Mouse (Mus musculus): ENCODE results near the gene Urod. TPM values are rescaled to one million over a fixed set of nuclear protein-coding genes. Genes with fewer than 3 reads are reported as not detected.
A peak's percentile ranks its signal among the peaks of the same experiment; 100 is the strongest.

The Urod gene
- 107 and 114 TPM in 2 replicates for polyA plus RNA-seq (2012; rRNA removed)

DNA sequence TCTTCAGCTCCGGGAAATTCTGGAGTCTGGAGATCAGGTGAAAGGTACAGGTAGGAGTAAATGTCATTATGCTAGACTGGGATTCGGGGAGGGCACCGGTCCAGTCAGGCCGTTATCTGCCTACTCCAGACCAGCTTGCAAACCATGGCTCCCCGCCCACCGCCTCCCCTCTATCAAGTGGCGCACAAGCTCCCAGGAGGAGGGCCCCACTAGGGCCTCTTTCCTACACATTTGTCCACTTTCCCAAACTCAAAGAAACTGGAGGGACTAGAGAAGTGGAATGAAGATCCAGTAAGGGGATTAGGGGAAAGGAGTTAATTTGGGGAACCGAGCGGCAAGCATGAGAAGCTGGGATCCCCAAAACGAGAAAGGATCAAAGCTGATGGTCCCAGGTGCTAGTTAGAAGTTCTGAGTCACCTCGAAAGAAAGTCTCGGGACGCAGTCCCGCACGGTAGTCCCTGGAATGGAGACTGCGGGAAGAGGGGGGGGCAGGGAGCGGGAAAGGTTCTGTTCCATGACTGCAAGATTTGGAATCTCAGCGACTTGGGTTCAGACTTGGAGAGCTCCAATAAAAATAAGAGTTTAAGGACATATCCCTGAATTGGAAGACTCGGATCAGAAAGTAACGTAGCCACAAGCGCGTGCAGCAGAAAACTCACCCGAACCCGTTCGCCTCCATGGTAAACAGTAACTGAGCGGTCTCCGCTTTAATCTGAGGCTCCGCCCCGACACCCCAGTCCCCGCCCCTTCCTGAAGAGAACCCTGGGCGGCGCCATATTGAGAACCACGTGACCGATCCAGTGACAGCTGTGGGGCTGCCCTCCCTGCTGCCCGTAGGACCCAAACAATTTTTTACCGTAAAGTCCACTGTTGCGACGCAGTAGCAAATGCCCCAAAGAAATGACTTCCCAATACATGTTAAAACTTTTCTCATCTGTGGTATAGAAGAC, at the start of gene Urod:
Gene Urod, minus strand, starts transcription at position 742 of the 950 bp plus-strand sequence.
- Histone ChIP-seq H3K27ac (ENCODE audit: insufficient read depth, low read depth, low read length) (peak within 1 kb of the TSS; percentile 84), H3K36me3 (ENCODE audit: control insufficient read depth, insufficient read depth, low read length) (no peaks in the 10 kb centered on the region), H3K27me3 (replicated peaks; ENCODE audit: control insufficient read depth, insufficient read depth, low read length) (no peaks in the 10 kb centered on the region), H3K4me1 (ENCODE audit: control insufficient read depth, insufficient read depth, low read length) (peaks cover 13% of the 10 kb centered on the region; the same call in 1 of the 2 replicates), H3K4me3 (ENCODE audit: insufficient read depth, low read depth, low read length) (peak within 1 kb of the TSS; percentile 96)
- peak; percentile 98 for DNase-seq
- WGBS: under 1% methylated on average over 38 of the region's 38 CpGs
- TF ChIP-seq POLR2A (IDR thresholded peaks at IDR 0.05; ENCODE audit: low read depth, low read length): no peak
- no peak for TF ChIP-seq CTCF (conservative IDR thresholded peaks at IDR 0.05; ENCODE audit: insufficient read depth, insufficient read length, low read depth, low read length)

DNA sequence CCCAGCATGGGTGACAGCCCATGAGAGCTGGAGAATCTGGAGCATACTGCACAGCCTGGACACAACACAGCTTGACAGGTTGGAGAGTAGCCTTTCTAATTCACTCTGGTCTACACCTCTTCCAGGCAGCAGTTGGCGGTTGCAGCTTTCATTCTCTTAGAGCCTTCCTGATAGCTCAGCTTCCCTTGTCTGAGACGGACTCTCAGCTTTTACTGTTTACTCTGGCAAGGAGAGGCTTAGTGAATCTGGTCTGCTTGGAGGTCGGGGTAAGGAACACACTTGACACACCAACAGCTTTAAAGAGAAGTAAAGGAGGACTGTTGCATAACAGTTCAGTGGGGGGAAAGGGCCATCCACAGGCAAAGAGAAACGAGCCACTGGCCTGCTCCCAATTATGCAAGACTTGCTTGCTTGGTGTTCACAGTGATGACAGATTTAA, 47.1 kb upstream of the Urod start:
- peak; percentile 86 for DNase-seq
- H3K4me1 ChIP-seq (ENCODE audit: control insufficient read depth, insufficient read depth, low read length): peaks cover 12% of the 10 kb centered on the region
- 29% methylated on average over 4 of the region's 4 CpGs for WGBS
- no peak for TF ChIP-seq CTCF (conservative IDR thresholded peaks at IDR 0.05; ENCODE audit: insufficient read depth, insufficient read length, low read depth, low read length)
- TF ChIP-seq POLR2A (IDR thresholded peaks at IDR 0.05; ENCODE audit: low read depth, low read length): no peak
- H3K27me3 ChIP-seq (replicated peaks; ENCODE audit: control insufficient read depth, insufficient read depth, low read length): no peaks in the 10 kb centered on the region
- peak overlapping the region; percentile 48 for H3K27ac ChIP-seq (ENCODE audit: insufficient read depth, low read depth, low read length)
- H3K36me3 ChIP-seq (ENCODE audit: control insufficient read depth, insufficient read depth, low read length): no peaks in the 10 kb centered on the region
- no peak overlapping the region for H3K4me3 ChIP-seq (ENCODE audit: insufficient read depth, low read depth, low read length)

DNA sequence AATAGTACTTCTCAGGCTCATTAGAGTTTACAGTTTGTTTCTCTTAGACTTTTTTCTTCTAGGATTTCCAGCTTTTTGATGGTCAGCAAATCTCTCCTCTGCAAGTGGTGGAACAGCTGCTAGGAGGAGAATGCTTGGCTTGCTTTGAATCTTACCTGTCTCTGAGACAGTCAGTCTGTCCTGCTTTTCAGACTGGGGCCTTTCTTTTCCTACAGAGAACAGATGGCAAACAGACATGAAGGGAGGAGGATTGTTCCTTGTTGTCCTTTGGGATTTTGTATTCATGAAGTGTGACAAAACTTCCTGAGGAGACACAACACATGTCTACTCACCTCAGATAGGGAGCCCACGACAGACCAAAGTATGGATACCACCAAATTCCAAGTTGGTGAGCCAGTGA, 46.6 kb upstream of the Urod start:
- DNase-seq: no peak
- H3K27me3 ChIP-seq (replicated peaks; ENCODE audit: control insufficient read depth, insufficient read depth, low read length): no peaks in the 10 kb centered on the region
- H3K4me3 ChIP-seq (ENCODE audit: insufficient read depth, low read depth, low read length): no peak overlapping the region
- no peaks in the 10 kb centered on the region for H3K36me3 ChIP-seq (ENCODE audit: control insufficient read depth, insufficient read depth, low read length)
- TF ChIP-seq POLR2A (IDR thresholded peaks at IDR 0.05; ENCODE audit: low read depth, low read length): no peak
- TF ChIP-seq CTCF (conservative IDR thresholded peaks at IDR 0.05; ENCODE audit: insufficient read depth, insufficient read length, low read depth, low read length): no peak
- peak overlapping the region; percentile 48 for H3K27ac ChIP-seq (ENCODE audit: insufficient read depth, low read depth, low read length)
- H3K4me1 ChIP-seq (ENCODE audit: control insufficient read depth, insufficient read depth, low read length): peaks cover 12% of the 10 kb centered on the region
- WGBS: 50% methylated on average over 1 of the region's 1 CpGs

DNA sequence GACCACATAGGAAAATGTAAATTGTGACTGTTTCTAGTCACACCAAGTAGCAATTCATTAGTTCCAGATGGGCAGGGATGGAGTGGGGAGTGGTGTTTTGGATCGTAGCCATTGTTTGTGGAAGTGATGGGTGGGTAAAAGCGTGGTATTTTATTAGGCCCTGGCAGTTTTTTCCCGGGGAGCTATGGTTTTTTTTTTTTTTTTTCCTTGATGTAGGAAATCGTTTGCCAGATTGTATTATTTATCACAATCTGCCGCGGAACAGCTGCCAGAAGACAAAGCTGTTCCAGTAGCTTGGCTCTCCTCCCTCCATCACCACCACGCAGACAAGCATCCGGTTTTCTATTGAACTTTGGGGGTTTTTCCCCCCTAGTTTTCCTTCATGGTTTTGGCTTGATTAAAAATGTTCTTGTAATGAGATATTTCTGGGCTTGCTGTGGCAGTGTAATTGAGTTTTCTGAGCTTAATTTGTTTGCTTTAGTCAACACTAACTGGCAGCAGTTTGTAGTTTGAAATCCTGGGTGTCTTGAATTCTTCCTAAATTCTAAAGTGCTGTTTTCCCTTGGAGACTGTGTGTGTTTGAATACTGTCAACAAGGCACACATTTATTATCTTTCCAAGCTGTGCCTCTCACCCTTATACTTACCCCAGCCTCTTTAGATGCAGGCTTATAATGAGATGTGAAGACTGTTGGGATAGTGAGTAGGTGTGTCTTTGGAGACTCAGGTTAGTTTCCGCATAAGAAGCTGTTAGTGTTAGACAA, 45.9 kb upstream of the Urod start:
- H3K4me1 ChIP-seq (ENCODE audit: control insufficient read depth, insufficient read depth, low read length): peaks cover 12% of the 10 kb centered on the region
- H3K36me3 ChIP-seq (ENCODE audit: control insufficient read depth, insufficient read depth, low read length): no peaks in the 10 kb centered on the region
- no peak overlapping the region for H3K4me3 ChIP-seq (ENCODE audit: insufficient read depth, low read depth, low read length)
- peak; percentile 70 for DNase-seq
- no peaks in the 10 kb centered on the region for H3K27me3 ChIP-seq (replicated peaks; ENCODE audit: control insufficient read depth, insufficient read depth, low read length)
- peak overlapping the region; percentile 38 for H3K27ac ChIP-seq (ENCODE audit: insufficient read depth, low read depth, low read length)
- WGBS: 30% methylated on average over 9 of the region's 9 CpGs
- TF ChIP-seq CTCF (conservative IDR thresholded peaks at IDR 0.05; ENCODE audit: insufficient read depth, insufficient read length, low read depth, low read length) (no peak), POLR2A (IDR thresholded peaks at IDR 0.05; ENCODE audit: low read depth, low read length) (no peak)

DNA sequence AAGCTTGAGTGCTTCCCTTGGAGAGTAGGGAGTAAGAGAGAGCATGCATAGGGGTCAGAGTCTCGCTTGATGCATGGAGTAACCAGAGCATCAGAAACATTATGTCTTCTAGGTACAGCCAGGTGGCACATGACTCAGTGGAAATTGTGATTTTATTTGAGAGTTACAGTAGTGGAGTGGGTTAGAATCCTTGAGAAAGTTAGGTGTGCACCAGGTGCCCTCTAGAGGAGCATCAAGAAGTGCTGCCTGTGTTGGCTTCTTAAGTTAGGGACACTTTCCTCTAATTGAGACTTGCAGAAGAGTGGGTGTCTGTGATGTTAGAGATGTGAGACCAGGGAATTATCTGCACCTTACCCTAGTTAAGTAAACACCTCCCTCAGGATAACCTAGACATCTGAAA, 36.9 kb upstream of the Urod start:
- no peak overlapping the region for H3K27ac ChIP-seq (ENCODE audit: insufficient read depth, low read depth, low read length)
- no peak for TF ChIP-seq POLR2A (IDR thresholded peaks at IDR 0.05; ENCODE audit: low read depth, low read length)
- peak; percentile 29; the same call in 1 of the 2 replicates for TF ChIP-seq CTCF (conservative IDR thresholded peaks at IDR 0.05; ENCODE audit: insufficient read depth, insufficient read length, low read depth, low read length)
- no peak overlapping the region for H3K4me3 ChIP-seq (ENCODE audit: insufficient read depth, low read depth, low read length)
- no peaks in the 10 kb centered on the region for H3K27me3 ChIP-seq (replicated peaks; ENCODE audit: control insufficient read depth, insufficient read depth, low read length)
- peak; percentile 14 for DNase-seq
- WGBS: 91% methylated on average over 1 of the region's 1 CpGs
- no peaks in the 10 kb centered on the region for H3K4me1 ChIP-seq (ENCODE audit: control insufficient read depth, insufficient read depth, low read length)
- no peaks in the 10 kb centered on the region; the same call in 1 of the 2 replicates for H3K36me3 ChIP-seq (ENCODE audit: control insufficient read depth, insufficient read depth, low read length)

DNA sequence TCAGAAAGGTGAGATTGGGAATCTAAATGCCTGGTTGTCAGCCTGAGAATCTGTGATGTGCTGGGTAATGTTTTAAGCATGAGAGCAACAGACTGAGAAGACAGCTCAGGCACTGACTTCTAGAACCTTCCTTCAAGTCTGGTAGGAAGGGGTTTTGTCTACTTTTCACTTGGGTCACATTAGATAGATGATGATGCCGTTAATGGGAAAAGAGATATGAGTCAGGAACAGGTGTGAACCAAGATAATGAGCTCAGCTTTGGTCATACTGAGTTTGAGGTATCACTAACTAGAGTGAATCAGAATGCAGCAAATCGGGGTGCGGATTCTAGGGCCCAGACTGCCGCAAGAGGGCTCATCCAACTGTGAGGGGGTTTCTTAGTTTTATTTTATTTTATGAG, 29.3 kb upstream of the Urod start:
- DNase-seq: no peak
- Histone ChIP-seq H3K4me3 (ENCODE audit: insufficient read depth, low read depth, low read length) (no peak overlapping the region), H3K4me1 (ENCODE audit: control insufficient read depth, insufficient read depth, low read length) (no peaks in the 10 kb centered on the region; the same call in 1 of the 2 replicates), H3K27ac (ENCODE audit: insufficient read depth, low read depth, low read length) (no peak overlapping the region), H3K27me3 (replicated peaks; ENCODE audit: control insufficient read depth, insufficient read depth, low read length) (no peaks in the 10 kb centered on the region), H3K36me3 (ENCODE audit: control insufficient read depth, insufficient read depth, low read length) (no peaks in the 10 kb centered on the region; the same call in 1 of the 2 replicates)
- WGBS: 97% methylated on average over 4 of the region's 4 CpGs
- TF ChIP-seq POLR2A (IDR thresholded peaks at IDR 0.05; ENCODE audit: low read depth, low read length): no peak
- TF ChIP-seq CTCF (conservative IDR thresholded peaks at IDR 0.05; ENCODE audit: insufficient read depth, insufficient read length, low read depth, low read length): no peak

Measured in kidney, adult 2 months (tissue).